Mouse (Mus musculus) adrenal gland, adult 18-20 months (tissue): ENCODE measurements around the gene Klf9. TPM values are rescaled to one million over a fixed set of nuclear protein-coding genes. Genes with fewer than 3 reads are reported as not detected.
A peak's percentile ranks its signal among the peaks of the same experiment; 100 is the strongest.
"Not testable (repeated sequence)": the region's sequence is repeated elsewhere in the genome, so short reads cannot be mapped to it uniquely, and the experiment has no call there.

Experiments used
- DNase-seq, 2 experiments: peaks; one replicate each; pipeline ENCODE4 v3.0.0; 2021 to 2022; ENCODE audit warnings: low spot score in 2 of 2
- total RNA-seq, 2 experiments: library from RNA; stranded (reverse); gene quantifications; 1 replicate in 1 of 2; 2 replicates in 1 of 2; pipeline ENCODE4 v1.2.3; 2021

Klf9 gene
- total RNA-seq, 2 experiments from 2014 or later, result 63.4 to 82.4 TPM

DNA sequence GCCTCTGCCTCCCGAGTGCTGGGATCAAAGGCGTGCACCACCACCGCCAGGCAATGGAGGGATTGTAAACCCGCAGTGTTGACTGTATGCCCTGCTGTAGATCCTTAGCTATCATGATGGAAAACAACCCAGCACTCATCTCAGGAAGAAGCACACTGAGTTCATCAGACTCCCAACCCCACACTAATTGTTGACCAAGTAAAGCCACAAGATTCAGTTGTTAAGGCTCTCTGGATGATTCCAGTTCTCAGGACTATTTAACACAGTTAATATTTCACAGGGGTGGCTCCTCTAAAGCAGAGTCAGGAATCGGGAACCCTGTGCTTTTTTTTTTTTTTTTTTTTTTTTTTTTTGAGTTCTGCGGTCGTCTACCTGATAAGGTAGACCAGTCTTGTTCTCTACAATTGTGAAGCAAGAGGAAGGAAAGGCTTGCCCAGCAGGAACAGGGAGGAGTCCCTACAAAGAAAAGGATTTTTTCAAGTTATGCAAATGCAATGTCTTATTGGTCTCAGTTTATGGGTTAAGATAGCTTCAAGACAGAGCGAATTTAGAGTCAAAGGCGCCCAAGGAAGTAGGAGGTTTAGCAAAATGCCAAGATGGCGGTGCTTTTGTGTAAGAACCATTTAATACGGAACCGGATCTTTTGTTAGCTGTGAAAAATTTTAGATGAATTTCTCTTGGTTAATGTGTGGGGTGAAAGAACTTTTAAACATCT lies 1.1 kb upstream of the Klf9 start:
- DNase-seq, result no peak

DNA sequence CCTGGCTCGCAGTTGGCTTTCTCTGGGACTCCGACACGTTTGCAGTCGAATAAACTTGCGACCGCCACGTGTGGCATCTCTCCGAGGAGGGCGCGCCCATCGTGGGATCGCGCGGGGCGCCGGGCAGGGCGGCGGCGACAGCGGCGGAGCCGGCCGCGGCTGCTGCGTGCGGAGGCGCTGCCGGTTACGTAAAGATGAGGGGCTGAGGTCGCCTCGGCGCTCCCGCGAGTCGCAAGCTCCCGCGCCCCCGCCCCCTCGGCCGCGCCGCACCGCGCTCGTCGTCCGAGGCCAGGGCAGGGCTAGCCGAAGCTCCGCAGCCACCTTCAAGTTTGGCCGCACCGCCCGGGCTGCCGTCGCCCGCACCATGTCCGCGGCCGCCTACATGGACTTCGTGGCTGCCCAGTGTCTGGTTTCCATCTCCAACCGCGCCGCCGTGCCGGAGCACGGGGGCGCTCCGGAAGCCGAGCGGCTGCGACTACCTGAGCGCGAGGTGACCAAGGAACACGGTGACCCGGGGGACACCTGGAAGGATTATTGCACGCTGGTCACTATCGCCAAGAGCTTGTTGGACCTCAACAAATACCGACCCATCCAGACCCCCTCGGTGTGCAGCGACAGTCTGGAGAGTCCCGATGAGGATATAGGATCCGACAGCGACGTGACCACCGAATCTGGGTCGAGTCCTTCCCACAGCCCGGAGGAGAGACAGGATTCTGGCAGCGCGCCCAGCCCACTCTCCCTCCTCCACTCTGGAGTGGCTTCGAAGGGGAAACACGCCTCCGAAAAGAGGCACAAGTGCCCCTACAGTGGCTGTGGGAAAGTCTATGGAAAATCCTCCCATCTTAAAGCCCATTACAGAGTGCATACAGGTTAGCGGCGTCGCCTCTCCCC lies 610 bp downstream of the Klf9 start:
- peak; percentile 83 to 84 for DNase-seq

DNA sequence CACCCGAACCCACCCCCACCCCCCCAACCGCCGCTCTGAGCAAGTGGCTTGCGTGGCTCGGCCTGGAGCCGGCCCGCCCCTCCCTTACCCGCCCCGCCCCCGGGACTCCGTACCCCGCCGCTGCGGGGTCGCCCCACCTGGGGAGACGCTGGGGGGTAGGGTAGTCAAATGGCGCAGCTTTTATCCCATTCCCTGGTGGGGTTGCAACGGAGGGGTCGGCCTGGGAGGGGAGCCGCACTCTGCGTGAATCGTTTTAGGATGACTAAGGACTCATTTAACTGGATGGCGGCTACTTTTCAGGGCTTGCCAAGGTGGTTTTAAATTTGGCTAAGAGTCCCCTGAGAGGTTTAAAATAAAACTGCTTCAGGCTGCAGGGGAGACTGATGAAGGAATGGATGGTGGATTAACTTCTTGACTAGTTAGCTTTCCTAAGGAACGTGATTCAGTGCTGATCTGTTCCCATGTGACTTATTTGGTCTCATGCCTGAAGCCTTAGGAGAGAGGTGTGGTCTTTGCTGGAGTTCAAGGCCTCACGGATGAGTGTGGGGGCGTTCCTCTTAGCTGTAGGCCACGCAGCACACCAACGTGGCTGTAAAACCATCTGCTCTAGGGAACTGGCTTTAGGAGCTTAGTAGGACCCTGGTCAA lies 1.5 kb downstream of the Klf9 start:
- DNase-seq, result no peak

DNA sequence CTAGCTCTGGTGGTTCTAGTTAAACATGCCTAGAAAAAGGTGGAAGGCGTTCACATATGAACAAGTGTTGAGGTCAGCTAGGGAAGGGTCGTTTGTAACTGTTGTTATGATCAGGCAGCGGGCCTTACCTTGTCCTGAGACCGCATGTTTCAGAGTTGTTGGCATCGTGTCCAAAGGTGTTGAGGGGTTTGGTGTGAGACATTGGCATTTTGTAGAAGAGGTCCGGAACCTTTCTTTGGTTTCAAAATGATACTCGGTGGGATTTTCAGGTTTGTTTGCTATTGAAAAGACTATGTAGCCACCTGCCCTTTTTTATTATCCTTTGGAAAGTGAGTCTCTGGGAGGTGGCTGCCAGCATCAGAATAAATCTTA lies 2.0 kb downstream of the Klf9 start:
- no peak for DNase-seq

DNA sequence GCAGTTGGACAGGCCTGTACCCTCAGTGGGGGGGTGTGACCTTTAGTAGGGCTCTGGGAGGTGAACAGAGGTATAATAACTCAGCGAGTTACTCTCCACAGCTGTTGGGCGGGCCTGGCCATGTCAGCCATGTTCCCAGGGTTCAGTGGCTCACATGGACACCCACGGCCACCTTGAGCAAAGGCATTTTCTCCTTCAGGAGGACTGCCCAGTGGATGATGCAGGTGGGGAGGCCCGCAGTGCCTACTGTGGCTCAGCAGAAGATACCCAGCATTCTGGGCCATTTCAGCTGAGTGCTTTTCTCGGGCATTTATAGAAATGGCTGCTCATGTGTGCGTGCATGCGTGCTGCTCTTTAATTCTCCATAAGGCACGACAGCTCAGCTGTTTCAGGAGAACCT lies 2.5 kb downstream of the Klf9 start:
- no peak for DNase-seq

DNA sequence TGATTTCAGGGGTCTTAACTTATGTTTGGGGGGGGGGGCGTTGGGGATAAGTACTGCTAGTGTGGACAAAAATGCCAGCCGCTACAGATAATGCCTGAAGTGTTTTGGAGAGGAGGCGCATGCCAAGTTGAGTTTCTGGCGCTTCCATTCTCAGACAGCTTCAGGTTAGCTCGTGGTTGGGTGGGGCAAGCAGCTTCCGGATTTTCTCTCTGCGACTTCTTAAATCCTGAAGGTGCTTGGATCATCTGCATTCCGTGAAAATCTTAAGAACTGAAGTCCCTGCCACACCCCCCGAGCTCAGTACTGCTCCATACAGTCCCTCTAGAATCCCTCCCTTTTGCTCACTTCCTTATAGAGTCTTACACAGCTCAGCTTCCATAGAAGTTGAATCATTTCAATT lies 3.0 kb downstream of the Klf9 start:
- DNase-seq, result no peak

DNA sequence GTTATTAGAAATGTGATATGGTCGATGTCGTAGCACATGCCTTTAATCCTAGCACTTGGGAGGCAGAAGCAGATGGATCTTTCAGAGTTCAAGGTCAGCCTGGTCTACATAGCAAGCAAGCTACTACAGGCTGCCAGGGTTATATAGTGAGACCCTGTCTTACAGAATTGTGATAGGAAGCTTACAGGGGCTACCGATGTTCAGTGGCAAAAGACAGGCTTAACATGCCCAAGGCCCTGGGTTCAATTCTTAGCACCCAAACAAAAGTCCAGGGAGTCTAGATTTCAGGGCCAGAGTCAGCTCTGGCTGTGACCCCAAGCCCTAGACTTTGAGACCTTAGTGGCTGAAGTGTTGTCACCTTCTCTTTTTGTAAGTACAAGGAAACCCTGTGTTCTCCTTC lies 4.1 kb downstream of the Klf9 start:
- DNase-seq, result no peak

DNA sequence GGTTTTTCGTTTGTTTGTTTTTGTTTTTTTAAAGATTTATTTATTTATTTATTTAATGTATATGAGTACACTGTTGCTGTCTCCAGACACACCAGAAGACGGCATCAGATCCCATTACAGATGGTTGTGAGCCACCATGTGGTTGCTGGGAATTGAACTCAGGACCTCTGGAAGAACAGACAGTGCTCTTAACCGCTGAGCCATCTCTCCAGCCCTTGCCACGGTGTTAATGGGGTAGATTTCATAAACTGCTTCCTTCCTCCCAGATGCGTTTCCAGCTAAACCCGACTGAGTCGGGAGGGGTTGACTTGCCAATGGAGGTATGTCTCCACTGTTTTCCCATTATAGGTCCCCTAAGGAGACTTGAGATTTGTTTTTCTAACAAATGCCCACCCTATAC lies 4.5 kb downstream of the Klf9 start:
- not testable (repeated sequence) for DNase-seq

DNA sequence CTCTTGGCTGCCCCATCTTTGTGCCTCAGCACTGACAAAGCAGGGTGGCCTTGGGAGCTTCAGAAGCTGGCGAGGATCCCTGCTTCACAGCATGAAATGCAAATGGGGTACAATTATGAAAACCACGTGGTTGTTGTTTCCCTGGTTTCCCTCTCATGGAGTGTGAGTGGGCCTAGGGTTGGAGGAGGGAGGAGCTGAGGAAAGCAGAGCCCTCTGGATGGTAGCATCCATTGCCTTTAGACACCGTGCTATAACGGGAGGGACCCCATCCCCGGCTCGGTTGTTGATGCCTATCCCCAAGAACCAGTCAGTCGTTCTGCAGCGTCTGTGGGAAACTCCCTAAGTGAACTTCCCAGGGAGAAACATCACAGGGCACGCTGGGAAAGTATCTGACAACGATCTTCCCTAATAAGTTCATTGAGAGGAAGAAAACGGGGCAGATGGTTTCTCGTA lies 5.4 kb downstream of the Klf9 start:
- no peak for DNase-seq

DNA sequence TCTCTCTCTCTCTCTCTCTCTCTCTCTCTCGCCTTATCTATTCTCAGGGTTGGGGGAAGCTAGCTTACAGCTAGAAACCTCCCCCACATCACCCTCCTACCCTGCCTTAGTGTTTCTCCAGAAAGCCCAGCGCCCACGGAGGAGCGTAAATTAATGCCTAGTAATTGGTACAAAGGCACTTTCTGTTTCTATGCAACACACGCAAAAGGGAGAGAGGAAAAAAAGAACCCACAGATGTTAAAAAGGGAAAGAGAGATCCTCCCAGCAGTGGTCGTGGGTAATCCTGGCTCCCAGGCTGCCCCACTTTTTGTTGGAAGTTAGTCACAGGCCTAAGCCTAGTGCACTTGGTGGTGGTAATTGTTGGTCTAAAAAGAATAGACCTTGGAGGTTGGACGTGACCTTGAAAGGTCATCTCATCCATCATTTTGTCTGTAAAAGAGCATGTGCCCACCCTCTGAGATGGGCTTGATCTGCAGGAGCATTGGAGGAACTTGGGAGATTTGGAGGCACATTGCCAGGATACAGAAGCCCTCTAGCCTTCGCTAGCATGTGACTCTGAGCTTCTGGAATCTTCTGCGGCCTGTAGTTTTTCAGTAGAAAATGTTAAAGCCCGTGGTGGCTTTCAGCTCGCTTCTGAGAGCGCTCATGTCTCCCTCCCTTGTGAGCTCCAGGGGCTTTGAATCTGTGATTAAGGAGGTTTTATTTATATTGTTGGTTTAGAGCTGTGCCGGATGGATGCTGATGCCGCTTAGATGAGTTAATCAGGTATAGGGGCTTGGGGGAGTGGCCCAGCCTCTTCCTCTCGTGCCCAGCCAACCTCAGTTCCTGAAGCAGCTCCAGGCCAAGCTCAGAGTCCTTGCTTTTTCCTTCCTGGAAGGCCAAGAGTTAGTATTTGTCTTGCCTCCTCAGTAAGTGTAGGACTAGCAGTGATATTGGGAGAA lies 6.3 kb downstream of the Klf9 start:
- DNase-seq, result no peak

DNA sequence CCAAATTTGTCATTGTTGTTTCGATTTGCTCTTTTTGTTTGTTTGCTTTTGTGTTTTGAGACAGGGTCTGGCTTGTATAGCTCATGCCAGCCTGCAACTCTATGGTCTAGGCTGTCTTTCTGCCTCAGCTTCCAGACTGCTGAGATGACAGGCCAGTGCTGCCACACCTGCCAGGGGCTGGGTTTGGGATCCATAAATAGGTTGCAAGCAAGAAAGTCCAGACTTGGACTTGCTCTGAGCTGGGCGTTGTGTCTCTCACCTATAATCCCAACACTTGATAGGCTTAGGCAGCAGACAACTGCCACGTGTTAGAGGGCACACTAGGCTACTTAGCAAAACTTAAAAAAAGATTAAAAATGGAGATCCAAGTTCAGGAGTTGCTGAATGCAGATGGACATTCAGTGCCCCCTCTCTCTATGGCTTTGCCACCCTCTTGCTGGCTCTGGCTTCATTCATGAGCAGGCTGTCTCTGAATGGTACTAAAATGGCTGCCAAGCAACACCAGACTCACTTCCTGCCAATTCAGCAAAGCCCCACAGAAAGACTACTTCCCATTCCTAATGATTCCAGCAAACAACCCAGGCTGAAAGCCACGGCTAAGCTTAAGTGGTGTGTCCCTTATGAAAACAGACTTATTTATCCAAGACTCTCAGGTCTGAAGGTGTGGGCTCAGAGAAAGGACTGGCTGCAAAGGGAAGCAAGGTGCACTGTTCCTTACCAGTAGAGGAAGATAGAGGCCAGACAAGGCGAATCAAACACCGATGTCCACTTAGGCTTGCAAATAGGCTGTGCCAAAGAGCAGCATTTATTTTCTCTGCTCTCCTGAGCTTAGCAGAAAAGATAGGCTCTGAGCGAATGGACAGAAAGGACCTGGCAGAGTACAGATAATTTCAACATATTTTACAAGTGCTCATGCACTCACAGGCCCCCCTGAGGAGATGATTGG lies 8.7 kb downstream of the Klf9 start:
- DNase-seq, result no peak

DNA sequence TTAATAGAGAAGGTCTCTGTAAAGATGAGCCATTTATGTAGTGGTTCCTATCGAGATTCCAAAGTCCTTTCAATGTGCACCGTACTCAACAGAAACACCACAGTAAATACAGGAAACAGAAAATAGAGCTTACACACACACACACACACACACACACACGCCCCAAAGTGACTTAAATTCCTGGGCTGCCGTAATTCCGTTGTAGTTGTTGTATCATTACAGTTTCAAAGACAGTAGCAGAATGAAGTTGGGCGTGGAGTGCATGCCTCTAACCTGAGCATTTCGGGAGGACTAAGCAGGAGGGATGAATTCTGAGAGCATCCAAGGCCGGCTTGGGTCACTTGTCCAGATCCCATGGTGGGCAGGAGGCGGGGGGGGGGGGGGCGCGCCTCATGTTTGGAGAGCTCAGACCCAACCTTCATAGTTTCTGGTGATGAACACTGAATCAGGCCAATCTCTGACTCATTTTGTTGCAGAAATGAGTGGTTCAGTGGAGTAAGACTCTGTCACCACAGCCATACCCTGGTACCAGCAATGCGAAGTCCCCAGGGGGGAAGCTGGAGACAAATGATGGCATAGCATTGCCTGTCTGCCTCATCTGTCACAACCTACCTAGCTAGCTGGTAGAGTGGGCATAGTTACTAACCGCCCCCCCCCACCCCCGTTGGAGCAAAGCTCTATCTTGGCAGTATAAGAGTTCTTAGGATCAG lies 9.7 kb downstream of the Klf9 start:
- DNase-seq, result no peak

DNA sequence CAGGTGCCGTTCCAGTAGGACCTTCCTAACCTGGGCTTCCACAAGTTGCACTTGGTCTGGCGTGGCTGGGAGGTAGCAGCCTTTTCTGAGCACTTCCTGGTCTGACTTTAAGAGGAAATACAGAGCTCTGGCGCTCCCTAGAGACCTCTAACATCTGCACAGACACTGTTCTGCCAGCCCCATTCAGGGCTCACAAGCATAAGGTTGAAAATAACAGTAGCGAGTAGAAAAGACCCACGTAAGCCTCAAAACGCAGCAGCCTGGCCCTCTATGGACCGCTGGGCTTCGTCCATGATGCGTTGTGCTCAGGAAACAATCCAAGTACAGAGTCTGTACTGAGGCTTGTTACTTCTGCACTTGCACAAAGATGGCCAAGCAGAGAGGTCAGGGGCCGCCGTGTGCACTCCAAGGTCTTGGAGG lies 10.6 kb downstream of the Klf9 start:
- DNase-seq, result peak in 1 of 2 experiments; percentile 41

DNA sequence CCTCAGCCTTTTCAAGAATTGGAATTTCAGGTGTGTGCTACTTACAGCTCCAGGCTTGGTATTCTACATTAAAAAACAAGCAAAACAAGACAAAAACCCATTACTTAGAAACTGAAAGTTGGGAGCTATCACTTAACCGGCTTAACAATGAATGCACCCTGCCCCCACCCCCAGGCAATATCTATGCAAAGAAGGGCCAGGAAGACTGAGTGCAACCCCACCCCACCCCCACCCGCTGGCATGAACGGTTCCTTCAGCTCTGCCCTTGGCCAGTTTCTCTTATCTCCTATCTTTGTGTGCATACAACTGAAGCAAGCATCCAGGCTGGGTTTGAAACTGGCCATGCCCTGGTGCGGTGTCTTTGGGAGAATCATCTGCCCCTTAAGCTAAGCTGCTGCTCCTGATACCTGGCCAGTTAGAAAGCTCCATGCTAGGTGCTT lies 11.2 kb downstream of the Klf9 start:
- no peak for DNase-seq

DNA sequence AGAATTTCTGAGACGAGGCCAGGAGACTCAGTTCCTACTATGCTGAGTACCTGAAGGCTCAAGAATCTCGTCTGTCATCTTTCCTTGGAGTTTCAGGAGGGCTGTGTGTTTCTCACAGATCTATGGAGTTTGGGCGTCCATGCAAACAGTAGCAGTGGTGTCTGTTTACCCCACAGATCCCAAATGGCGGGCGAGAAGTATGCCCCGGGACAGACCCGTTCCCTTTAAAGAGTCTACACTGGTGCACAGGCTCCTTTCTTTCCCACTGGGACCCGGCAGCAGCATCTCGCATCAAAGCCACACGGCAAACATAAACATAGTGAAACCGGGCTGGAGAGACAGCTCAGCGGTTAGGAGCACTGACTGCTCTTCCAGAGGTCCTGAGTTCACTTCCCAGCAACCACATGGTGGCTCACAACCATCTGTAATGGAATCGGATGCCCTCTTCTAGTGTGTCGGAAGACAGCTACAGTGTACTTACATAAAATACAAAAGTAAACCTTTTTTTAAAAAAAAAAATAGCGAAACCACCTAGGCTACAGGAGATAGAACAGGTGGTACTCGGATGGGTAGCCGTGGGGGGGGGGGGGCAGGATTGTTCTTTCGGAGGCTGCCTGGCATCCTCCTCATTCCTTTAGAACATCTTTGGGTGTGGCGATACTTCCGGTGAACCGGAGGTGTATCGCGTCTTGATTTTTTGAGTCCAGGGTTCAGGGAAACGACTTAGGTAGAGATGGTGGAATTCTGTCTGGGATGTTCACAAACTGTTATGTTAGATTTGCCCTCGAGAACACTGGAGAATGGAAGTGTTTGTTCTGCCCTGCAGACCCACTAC lies 12.0 kb downstream of the Klf9 start:
- no peak for DNase-seq

DNA sequence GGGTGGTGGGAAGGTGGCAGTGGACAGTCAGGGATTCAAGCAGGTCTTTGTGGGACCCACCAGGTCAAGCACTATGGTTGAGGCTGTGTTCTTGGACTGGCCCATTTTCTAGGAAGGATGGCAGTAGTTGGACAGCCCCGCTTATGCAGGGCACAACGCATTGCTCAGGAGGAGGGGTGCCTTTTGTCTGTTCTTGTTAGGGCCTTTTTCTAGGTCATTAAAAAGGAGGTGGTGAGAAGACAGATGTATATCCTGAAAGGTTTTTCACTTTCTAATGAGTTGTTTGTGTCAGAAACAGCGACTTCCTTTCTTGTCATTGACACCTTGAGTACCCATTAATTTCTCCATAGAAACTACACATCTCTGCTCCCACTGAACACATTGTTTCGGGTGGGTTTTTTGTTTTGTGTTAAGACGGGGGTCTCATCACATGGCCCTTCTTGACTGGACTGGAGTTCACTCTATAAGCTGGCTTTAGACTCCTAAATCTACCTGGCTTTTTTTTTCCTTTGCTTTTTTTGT lies 12.6 kb downstream of the Klf9 start:
- DNase-seq, result no peak

DNA sequence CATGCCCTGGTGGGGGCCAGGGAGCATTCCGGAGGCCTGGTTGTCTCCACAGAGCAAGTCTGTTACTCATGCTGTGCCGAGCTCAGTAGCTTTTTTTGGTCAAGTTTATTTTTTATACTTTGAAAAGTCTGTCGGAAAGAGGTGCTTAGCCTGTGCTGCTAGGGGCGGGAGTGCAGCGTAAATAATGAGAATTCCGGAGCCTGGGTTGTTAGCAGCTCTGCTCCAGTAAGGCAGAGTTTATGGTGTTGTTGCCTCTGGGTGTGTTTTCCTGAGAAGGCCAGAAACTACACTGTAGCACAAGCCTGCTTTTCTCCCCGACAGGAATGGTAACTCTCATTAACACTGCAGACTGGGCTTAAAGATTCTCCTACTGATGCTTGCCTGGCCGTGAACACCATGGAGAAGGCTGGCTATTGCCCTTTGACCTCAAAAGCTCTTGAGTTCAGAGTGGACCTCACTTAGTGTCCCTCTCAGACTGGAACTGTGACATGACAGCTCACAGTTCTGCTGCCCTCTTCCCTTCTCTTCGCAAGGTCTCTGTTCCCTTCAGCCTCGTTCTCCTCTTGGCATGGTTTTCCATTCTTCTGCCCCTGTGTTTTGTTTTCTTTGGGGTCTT lies 18.9 kb downstream of the Klf9 start:
- DNase-seq, result no peak
